Mouse (Mus musculus) neural tube, embryonic 15.5 days (tissue): ENCODE results near the gene Enox1. TPM values are rescaled to one million over a fixed set of nuclear protein-coding genes. Genes with fewer than 3 reads are reported as not detected.
"Not testable (repeated sequence)": the region's sequence is repeated elsewhere in the genome, so short reads cannot be mapped to it uniquely, and the experiment has no call there.

Experiments
- ATAC-seq: fragments of 200-750 bp; cut with Nextera tagmentation; 2 replicates; pipeline ENCODE4 v1.8.0; 2017; ENCODE audit warnings: mild to moderate bottlenecking, moderate TSS enrichment, moderate library complexity; ENCODE audit not compliant: low FRiP score
- H3K27ac ChIP-seq: fragments of 300-500 bp; sonication (generic); replicated peaks from 2 replicates; pipeline ENCODE4 v1.5.1; 2015; ENCODE audit warnings: mild to moderate bottlenecking, inconsistent platforms
- H3K27me3 ChIP-seq: fragments of 300-500 bp; sonication (generic); replicated peaks from 2 replicates; pipeline ENCODE4 v1.6.1; 2015; ENCODE audit warnings: inconsistent platforms
- H3K36me3 ChIP-seq: fragments of 300-500 bp; sonication (generic); 2 replicates; pipeline ENCODE4 v1.6.1; 2015; ENCODE audit warnings: inconsistent platforms
- H3K4me1 ChIP-seq: fragments of 300-500 bp; sonication (generic); 2 replicates; pipeline ENCODE4 v1.6.1; 2015; ENCODE audit warnings: inconsistent platforms
- H3K4me2 ChIP-seq: fragments of 300-500 bp; sonication (generic); 2 replicates; pipeline ENCODE4 v1.6.1; 2015; ENCODE audit warnings: inconsistent platforms, mild to moderate bottlenecking, moderate library complexity
- H3K4me3 ChIP-seq: fragments of 300-500 bp; sonication (generic); replicated peaks from 2 replicates; pipeline ENCODE4 v1.5.1; 2015; ENCODE audit warnings: mild to moderate bottlenecking, inconsistent platforms
- H3K9ac ChIP-seq: fragments of 300-500 bp; sonication (generic); replicated peaks from 2 replicates; pipeline ENCODE4 v1.6.1; 2015; ENCODE audit warnings: mild to moderate bottlenecking, inconsistent platforms
- H3K9me3 ChIP-seq: fragments of 300-500 bp; sonication (generic); replicated peaks from 2 replicates; pipeline ENCODE4 v1.6.1; 2016; ENCODE audit warnings: inconsistent platforms
- WGBS: fragments of 180-500 bp; shearing (Covaris S2); methylation state at CpG from one replicate; pipeline ENCODE4 v1.1.7; 2015; ENCODE audit warnings: mixed read lengths; 5-methylcytosine and 5-hydroxymethylcytosine counted together
- polyA plus RNA-seq: library from polyadenylated mRNA; unstranded; fragments of >200 nt; fragmentation: Nextera tagmentation; extraction: Ambion mirVana; gene quantifications from 2 replicates; pipeline ENCODE4 v1.2.1, GENCODE M21; 2015

Enox1 gene
- polyA plus RNA-seq, result 36.7 and 45.0 TPM in 2 replicates

DNA sequence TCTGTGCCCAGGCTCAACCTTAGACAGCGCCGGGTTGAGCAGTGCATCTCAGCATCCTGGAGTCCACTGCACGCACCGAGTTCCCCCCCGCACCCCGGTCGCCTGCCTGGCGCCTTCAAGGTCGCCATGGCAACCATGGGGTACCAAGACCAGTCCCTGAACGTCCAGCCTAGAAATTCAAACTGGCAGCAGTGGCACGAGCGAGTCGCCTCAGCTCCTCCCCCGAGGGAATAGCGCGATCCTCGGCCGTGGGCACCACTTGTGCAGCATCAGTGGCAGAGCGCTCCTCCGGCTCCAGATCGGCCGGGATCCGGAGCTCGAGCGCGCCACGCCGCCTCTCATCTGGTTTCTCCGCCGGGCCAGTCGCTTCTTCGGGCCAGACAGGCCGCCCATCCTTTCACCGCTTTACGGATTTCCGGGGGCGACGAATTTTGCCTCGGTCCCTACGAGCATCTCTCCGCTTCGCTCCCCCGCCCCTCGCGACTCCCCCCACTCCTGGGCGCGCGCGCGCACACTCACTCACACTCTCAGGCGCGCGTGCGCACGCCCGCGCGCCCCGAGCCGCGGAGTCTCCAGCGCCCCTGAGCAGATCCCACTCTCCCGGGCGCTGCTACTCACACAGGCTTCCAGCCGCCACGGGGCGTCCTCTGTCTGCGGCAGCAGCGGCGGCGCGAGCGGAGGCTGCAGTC, at the start of gene Enox1:
Gene Enox1 (plus strand): TSS at position 542 of the 689 bp plus-strand sequence.
- under 1% methylated on average over 73 of the region's 73 CpGs for WGBS
- Histone ChIP-seq H3K4me3 (peak within 1 kb of the TSS; percentile 88), H3K27me3 (no peaks in the 10 kb centered on the region), H3K9me3 (no peaks in the 10 kb centered on the region), H3K4me2 (peak within 1 kb of the TSS; percentile 76), H3K36me3 (no peaks in the 10 kb centered on the region), H3K4me1 (peaks cover 40% of the 10 kb centered on the region), H3K9ac (peak within 1 kb of the TSS; percentile 94), H3K27ac (peak within 1 kb of the TSS; percentile 94)
- peak; percentile 92 for ATAC-seq

DNA sequence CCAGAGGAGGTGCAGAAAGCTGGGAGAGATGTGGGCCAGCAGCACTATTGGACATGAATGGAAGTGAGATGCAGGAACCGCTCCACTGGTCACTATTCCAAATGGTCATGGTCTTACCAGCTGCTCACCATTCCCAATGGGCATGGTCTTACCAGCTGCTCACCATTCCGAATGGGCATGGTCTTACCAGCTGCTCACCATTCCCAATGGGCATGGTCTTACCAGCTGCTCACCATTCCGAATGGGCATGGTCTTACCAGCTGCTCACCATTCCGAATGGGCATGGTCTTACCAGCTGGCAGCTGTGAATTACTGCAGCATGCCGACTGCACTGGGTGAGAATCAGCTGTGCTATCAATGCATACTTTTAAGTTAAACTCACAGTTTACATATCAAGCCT, 45.9 kb upstream of the Enox1 start:
- 24% methylated on average over 5 of the region's 5 CpGs for WGBS

DNA sequence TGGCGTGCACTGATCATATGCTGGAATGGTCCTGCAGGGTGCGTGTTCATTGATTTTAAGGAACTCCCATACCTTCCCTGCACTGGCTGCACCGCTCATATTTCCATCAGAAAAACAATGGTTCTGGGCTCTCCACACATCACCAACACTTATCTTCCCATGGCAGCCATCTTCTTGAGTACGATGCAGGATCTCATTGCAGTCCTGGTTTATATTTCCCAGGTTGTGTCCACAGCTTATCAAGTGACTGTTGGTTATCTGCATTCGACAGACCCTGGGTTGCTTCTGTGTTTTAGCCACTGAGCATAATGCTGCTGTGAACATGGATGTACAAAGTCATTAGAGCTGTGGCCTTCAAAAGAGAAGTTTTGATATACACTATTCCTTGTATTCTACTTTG, 26.0 kb upstream of the Enox1 start:
- no peaks in the 10 kb centered on the region for H3K36me3 ChIP-seq
- H3K4me1 ChIP-seq, result no peaks in the 10 kb centered on the region
- no peak overlapping the region for H3K4me2 ChIP-seq
- no peak overlapping the region for H3K27ac ChIP-seq
- no peak for ATAC-seq
- H3K9ac ChIP-seq, result no peak overlapping the region
- no peaks in the 10 kb centered on the region for H3K9me3 ChIP-seq
- no peaks in the 10 kb centered on the region for H3K27me3 ChIP-seq
- no peak overlapping the region for H3K4me3 ChIP-seq
- 92% methylated on average over 5 of the region's 5 CpGs for WGBS

More for the DNA sequence above, 45.9 kb upstream of the Enox1 start:
- H3K27ac ChIP-seq, H3K4me2 ChIP-seq, H3K27me3 ChIP-seq, H3K4me1 ChIP-seq, H3K36me3 ChIP-seq, H3K4me3 ChIP-seq, ATAC-seq, H3K9me3 ChIP-seq, H3K9ac ChIP-seq: not testable (repeated sequence)

DNA sequence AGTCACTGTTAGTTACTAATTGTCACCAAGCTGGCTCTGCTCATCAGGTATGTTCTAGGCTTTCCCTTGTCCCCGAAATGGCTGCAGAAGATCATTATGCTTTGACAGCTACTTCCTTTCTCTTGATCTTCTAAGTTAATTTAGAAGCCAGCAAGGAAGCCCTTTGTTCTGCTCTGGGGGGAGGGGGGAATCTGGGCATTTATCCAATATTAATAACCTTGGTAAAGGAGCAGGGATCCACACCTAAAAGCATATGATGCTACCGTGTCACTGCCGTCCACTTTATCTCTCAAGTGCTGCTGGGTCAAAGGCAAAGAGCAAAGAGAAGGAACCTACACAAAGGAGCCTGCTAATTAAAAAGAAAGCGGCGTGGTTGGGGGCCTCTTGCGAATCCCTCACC, 19.6 kb upstream of the Enox1 start:
- ATAC-seq, result no peak

DNA sequence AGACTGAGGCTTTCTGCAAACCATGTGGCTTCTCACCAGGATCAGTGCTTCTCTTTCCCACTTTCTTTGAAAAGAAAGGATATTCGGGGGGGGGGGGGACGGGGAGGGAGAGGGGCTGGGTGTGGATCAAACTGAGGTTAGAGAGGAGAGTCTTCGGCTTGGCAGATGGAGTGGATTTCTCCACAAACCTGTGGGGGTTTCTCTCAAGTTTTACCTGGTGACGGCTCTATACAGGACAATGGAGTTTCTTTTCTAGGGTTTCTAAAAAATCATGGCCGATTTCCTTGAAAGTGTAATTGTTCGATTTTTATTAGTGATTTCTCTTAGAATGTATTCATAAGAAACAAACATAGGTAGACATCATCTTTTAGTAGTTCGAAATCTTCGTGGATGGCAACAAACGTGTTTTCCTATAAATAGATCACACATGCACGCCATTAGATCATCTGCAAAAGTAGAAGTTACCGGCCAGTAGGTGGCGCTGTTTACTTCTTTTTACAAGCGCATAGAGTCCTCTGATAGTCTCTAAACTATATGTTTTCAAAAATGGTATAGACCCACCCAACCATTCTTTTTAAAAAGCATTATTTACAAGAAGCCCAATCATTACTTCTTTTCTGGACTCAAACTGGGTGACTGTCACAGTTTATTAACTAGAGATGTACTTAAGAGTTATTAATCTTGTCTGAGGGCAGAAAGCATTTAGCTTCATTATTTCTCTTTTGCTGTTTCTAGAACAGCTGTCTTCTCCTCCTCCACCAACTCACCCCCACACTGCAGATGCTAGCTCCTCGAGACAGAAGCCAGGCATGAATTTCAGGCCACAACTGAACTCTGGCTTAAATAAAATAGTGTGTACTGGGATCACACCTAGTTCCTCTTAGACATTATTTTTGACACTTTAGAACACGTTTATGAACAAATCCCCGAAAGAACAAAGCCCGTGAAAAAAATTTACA, 15.0 kb upstream of the Enox1 start:
- no peak overlapping the region for H3K9ac ChIP-seq
- peaks cover 4% of the 10 kb centered on the region for H3K4me1 ChIP-seq
- ATAC-seq, result peak; percentile 86
- H3K4me3 ChIP-seq, result no peak overlapping the region
- H3K36me3 ChIP-seq, result no peaks in the 10 kb centered on the region
- H3K9me3 ChIP-seq, result no peaks in the 10 kb centered on the region
- H3K27me3 ChIP-seq, result 0 out of 2 replicates have a peak, but pooled peaks cover 3% of the 10 kb centered on the region
- WGBS, result 29% methylated on average over 17 of the region's 17 CpGs
- peak overlapping the region; percentile 48; the same call in 1 of the 2 replicates for H3K27ac ChIP-seq
- peak overlapping the region; percentile 7; the same call in 1 of the 2 replicates for H3K4me2 ChIP-seq

More for the DNA sequence above, 19.6 kb upstream of the Enox1 start:
- no peak overlapping the region for H3K27ac ChIP-seq
- 61% methylated on average over 6 of the region's 6 CpGs for WGBS
- peaks cover 1% of the 10 kb centered on the region for H3K4me1 ChIP-seq
- 0 out of 2 replicates have a peak, but pooled peaks cover 3% of the 10 kb centered on the region for H3K27me3 ChIP-seq
- H3K9ac ChIP-seq, result no peak overlapping the region
- H3K4me3 ChIP-seq, result no peak overlapping the region
- H3K9me3 ChIP-seq, result no peaks in the 10 kb centered on the region
- no peak overlapping the region for H3K4me2 ChIP-seq
- H3K36me3 ChIP-seq, result no peaks in the 10 kb centered on the region

DNA sequence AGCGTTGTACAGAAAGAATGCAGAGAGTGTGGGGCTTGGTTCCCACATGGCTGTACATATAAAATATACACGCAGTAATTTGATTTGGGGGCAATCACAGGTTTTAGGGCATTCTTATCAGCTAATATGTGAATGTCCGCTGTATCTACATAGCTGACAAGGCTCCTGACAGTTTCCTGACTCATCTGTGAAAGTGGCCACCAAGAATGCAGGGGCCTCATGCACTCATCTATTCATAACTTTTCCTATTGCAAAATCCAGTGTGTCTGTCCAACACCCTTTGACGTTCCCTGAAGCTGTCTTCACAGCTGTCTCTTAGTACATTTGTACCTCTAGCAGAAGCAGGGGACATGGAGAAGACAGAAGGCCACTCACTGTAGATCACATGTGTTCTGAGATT, 11.5 kb upstream of the Enox1 start:
- Histone ChIP-seq H3K27me3 (no peaks in the 10 kb centered on the region), H3K4me2 (no peak overlapping the region), H3K27ac (no peak overlapping the region), H3K9me3 (no peaks in the 10 kb centered on the region), H3K36me3 (no peaks in the 10 kb centered on the region), H3K4me3 (no peak overlapping the region), H3K4me1 (peaks cover 4% of the 10 kb centered on the region), H3K9ac (no peak overlapping the region)
- WGBS, result 91% methylated on average over 4 of the region's 4 CpGs
- ATAC-seq, result no peak

DNA sequence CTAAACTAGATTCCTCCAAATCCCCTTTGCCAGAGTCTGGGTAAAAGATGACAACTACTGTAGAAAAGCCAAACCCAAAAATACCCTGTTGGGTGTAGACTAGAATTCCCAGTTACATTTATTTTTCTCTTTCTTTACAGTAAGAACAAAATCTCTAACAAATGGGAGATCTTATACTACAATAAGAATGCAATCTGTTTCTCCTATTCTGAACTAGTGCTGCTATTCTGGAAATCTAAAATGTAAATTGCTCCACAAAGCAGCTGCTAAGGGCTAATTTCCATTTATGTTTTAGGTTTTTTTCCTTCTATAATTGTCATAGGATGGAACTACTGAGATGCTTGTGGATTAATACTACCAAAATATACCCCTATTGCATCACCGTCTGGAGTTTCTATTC, 8.9 kb upstream of the Enox1 start:
- WGBS, result 89% methylated on average over 1 of the region's 1 CpGs

DNA sequence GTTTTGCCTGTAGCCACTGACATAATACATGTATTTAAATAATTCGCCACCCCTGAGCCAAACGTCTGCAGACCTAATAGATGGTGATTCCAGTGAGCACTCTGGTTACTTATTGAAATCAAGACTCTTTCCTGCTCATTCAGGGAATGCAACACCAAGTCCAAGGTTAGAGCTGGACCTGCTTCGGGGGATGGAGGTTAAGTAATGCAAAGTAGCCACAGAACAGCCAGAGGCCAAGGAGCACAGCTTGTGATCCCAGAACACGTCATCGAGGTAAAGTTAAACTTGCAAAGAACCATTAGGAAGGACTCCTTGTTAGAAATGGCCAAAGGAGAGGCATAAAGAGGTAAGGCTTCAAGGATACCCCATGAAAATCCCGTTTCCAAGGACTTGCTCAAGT, 6.0 kb upstream of the Enox1 start:
- H3K9ac ChIP-seq, result no peak overlapping the region
- H3K4me2 ChIP-seq, result no peak overlapping the region
- H3K4me1 ChIP-seq, result peaks cover 5% of the 10 kb centered on the region; the same call in 1 of the 2 replicates
- H3K27ac ChIP-seq, result no peak overlapping the region
- 68% methylated on average over 6 of the region's 6 CpGs for WGBS
- no peaks in the 10 kb centered on the region for H3K27me3 ChIP-seq
- H3K9me3 ChIP-seq, result no peaks in the 10 kb centered on the region
- ATAC-seq, result no peak
- H3K36me3 ChIP-seq, result no peaks in the 10 kb centered on the region
- H3K4me3 ChIP-seq, result no peak overlapping the region

More for the DNA sequence above, 8.9 kb upstream of the Enox1 start:
- H3K27me3 ChIP-seq, result no peaks in the 10 kb centered on the region
- H3K36me3 ChIP-seq, result no peaks in the 10 kb centered on the region
- no peak overlapping the region for H3K27ac ChIP-seq
- no peaks in the 10 kb centered on the region for H3K4me1 ChIP-seq
- no peak overlapping the region for H3K9ac ChIP-seq
- H3K4me2 ChIP-seq, result no peak overlapping the region
- no peak overlapping the region for H3K4me3 ChIP-seq
- no peak for ATAC-seq
- H3K9me3 ChIP-seq, result no peaks in the 10 kb centered on the region

DNA sequence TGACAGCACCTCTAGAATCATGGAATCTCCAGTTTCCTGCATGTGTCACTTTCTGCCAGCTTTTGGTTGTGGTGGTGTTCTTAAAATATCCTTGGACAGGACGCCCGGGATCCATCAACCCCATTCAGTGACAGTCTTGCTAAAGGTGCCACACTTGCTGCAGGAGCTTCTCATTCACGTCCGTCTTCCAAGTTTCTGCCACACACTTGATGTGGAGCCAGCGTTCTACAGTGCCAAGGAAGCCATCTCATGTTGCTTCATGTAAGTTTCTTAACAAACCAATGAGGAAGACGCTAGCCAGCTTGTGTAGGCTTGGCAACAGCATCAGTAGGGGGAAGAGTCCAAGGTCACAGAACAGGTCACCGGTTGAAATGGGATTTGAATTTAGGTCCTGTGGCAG, 5.1 kb upstream of the Enox1 start:
- Histone ChIP-seq H3K4me1 (peaks cover 12% of the 10 kb centered on the region), H3K9me3 (no peaks in the 10 kb centered on the region), H3K36me3 (no peaks in the 10 kb centered on the region), H3K4me3 (no peak overlapping the region), H3K27me3 (no peaks in the 10 kb centered on the region), H3K9ac (no peak overlapping the region), H3K27ac (no peak overlapping the region), H3K4me2 (no peak overlapping the region)
- no peak for ATAC-seq
- WGBS, result 93% methylated on average over 7 of the region's 7 CpGs

DNA sequence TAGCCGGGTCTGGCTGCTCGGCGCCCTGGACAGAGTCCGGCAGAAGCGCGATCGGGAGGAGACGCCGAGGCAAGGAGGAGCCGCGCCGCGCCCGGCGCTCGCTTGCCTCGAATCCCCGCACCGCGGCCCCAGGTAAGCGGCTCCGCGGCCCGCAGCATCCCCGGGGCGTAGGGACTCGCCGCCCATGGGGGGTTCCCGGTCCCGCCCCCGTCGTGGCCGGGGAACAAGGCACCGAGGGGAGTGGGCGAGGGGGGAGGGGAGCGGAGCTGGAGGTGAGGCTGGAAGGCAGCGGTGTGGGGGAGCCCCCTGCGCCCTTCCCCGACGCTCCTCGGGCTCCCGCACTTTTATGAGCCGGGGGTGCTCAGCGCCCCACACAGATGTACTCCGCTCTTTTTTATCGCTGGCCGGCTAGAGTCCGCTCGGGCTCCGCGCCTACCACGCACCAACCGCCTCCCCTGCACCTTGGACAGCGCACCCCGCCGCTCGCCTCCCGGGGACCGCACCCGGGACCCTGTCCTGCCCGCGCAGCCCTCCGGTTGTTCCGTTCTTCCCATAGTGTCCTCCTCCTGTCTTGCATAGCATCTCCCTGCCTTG, 445 bp downstream of the Enox1 start:
- Histone ChIP-seq H3K9me3 (no peaks in the 10 kb centered on the region), H3K27ac (peak overlapping the region; percentile 94), H3K4me2 (peak overlapping the region; percentile 76), H3K27me3 (no peaks in the 10 kb centered on the region), H3K9ac (peak overlapping the region; percentile 94), H3K36me3 (no peaks in the 10 kb centered on the region), H3K4me3 (peak overlapping the region; percentile 88), H3K4me1 (peaks cover 40% of the 10 kb centered on the region)
- WGBS, result under 1% methylated on average over 64 of the region's 64 CpGs
- peak; percentile 51 for ATAC-seq

DNA sequence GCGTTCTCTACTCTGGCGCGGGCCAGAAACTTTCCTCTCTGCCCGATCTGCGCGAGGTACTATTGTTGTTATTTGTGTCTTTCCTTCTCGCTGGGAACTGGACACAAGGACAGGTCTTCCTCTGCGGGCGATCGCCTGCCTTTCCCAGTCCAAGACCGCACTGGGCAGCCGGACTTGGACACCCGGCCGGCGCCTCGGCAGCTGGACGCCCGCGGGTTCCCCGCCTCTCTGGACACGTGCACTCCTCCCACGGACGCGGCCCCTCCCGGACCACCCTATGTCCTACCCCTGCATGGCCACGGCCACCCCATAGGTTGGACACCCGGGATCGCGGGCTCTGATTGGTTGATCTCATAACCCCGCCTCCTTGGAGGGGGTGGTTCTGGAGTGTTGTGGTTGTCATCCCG, 945 bp downstream of the Enox1 start:
- Histone ChIP-seq H3K9me3 (no peaks in the 10 kb centered on the region), H3K36me3 (no peaks in the 10 kb centered on the region), H3K9ac (peak overlapping the region; percentile 94), H3K4me2 (peak overlapping the region; percentile 76), H3K4me3 (peak overlapping the region; percentile 88), H3K4me1 (peaks cover 43% of the 10 kb centered on the region), H3K27ac (peak overlapping the region; percentile 94), H3K27me3 (no peaks in the 10 kb centered on the region)
- WGBS, result 2% methylated on average over 31 of the region's 31 CpGs
- peak; percentile 88 for ATAC-seq
